Mouse (Mus musculus) hindbrain, embryonic 15.5 days (tissue): Measurements from ENCODE around the gene Nek9. TPM values are rescaled to one million over a fixed set of nuclear protein-coding genes. Genes with fewer than 3 reads are reported as not detected.

Experiments
- polyA plus RNA-seq: library from polyadenylated mRNA; unstranded; fragments of >200 nt; fragmentation: Nextera tagmentation; extraction: Ambion mirVana; gene quantifications from 2 replicates; pipeline ENCODE4 v1.2.1, GENCODE M21; 2015

Nek9 gene
- polyA plus RNA-seq, 1 experiment from 2014 or later = 12.4 TPM

Other genes with a start within 250 kb of the Nek9 start
- gene Prox2, start 228.6 kb downstream of the Nek9 start, polyA plus RNA-seq = 1.6 and 2.1 TPM in 2 replicates
- 113 and 115 TPM in 2 replicates for gene Dlst, start 228.5 kb downstream of the Nek9 start, polyA plus RNA-seq
- 32.9 and 35.7 TPM in 2 replicates for gene Rps6kl1, start 188.1 kb downstream of the Nek9 start, polyA plus RNA-seq
- 8.7 and 8.9 TPM in 2 replicates for gene Pgf, start 161.6 kb downstream of the Nek9 start, polyA plus RNA-seq
- 75.1 and 79.6 TPM in 2 replicates for gene Eif2b2, start 119.9 kb downstream of the Nek9 start, polyA plus RNA-seq
- 7.9 and 8.4 TPM in 2 replicates for gene Mlh3, start 68.8 kb downstream of the Nek9 start, polyA plus RNA-seq
- 51.3 and 56.1 TPM in 2 replicates for gene Acyp1, start 50.9 kb downstream of the Nek9 start, polyA plus RNA-seq
- 1.7 and 2.2 TPM in 2 replicates for gene Zc2hc1c, start 50.8 kb downstream of the Nek9 start, polyA plus RNA-seq
- gene Tmed10, start 35.5 kb upstream of the Nek9 start, polyA plus RNA-seq = 186 and 195 TPM in 2 replicates
- gene Fos, start 134.5 kb upstream of the Nek9 start, polyA plus RNA-seq = 2.6 and 4.0 TPM in 2 replicates